Mouse (Mus musculus) neural tube, embryonic 15.5 days (tissue): ENCODE measurements around the gene Ush2a. TPM values are rescaled to one million over a fixed set of nuclear protein-coding genes. Genes with fewer than 3 reads are reported as not detected.

Experiments used
- ATAC-seq: fragments of 200-750 bp; cut with Nextera tagmentation; 2 replicates; pipeline ENCODE4 v1.8.0; 2017; ENCODE audit warnings: mild to moderate bottlenecking, moderate TSS enrichment, moderate library complexity; ENCODE audit not compliant: low FRiP score
- H3K27ac ChIP-seq: fragments of 300-500 bp; sonication (generic); replicated peaks from 2 replicates; pipeline ENCODE4 v1.5.1; 2015; ENCODE audit warnings: mild to moderate bottlenecking, inconsistent platforms
- H3K27me3 ChIP-seq: fragments of 300-500 bp; sonication (generic); replicated peaks from 2 replicates; pipeline ENCODE4 v1.6.1; 2015; ENCODE audit warnings: inconsistent platforms
- H3K36me3 ChIP-seq: fragments of 300-500 bp; sonication (generic); 2 replicates; pipeline ENCODE4 v1.6.1; 2015; ENCODE audit warnings: inconsistent platforms
- H3K4me1 ChIP-seq: fragments of 300-500 bp; sonication (generic); 2 replicates; pipeline ENCODE4 v1.6.1; 2015; ENCODE audit warnings: inconsistent platforms
- H3K4me2 ChIP-seq: fragments of 300-500 bp; sonication (generic); 2 replicates; pipeline ENCODE4 v1.6.1; 2015; ENCODE audit warnings: inconsistent platforms, mild to moderate bottlenecking, moderate library complexity
- H3K4me3 ChIP-seq: fragments of 300-500 bp; sonication (generic); replicated peaks from 2 replicates; pipeline ENCODE4 v1.5.1; 2015; ENCODE audit warnings: mild to moderate bottlenecking, inconsistent platforms
- H3K9ac ChIP-seq: fragments of 300-500 bp; sonication (generic); replicated peaks from 2 replicates; pipeline ENCODE4 v1.6.1; 2015; ENCODE audit warnings: mild to moderate bottlenecking, inconsistent platforms
- H3K9me3 ChIP-seq: fragments of 300-500 bp; sonication (generic); replicated peaks from 2 replicates; pipeline ENCODE4 v1.6.1; 2016; ENCODE audit warnings: inconsistent platforms
- WGBS: fragments of 180-500 bp; shearing (Covaris S2); methylation state at CpG from one replicate; pipeline ENCODE4 v1.1.7; 2015; ENCODE audit warnings: mixed read lengths; 5-methylcytosine and 5-hydroxymethylcytosine counted together
- polyA plus RNA-seq: library from polyadenylated mRNA; unstranded; fragments of >200 nt; fragmentation: Nextera tagmentation; extraction: Ambion mirVana; gene quantifications from 2 replicates; pipeline ENCODE4 v1.2.1, GENCODE M21; 2015

Gene Ush2a
- polyA plus RNA-seq: 0.03 and 0.17 TPM in 2 replicates

- H3K36me3 ChIP-seq: no peaks in the 10 kb centered on the region
- H3K4me3 ChIP-seq: no peak within 1 kb of the TSS
- WGBS: 39% methylated on average over 10 of the region's 10 CpGs
- H3K9ac ChIP-seq: no peak within 1 kb of the TSS
- no peak for ATAC-seq
- H3K4me1 ChIP-seq: peaks cover 7% of the 10 kb centered on the region; the same call in 1 of the 2 replicates
- no peaks in the 10 kb centered on the region for H3K27me3 ChIP-seq
- no peaks in the 10 kb centered on the region for H3K9me3 ChIP-seq
- H3K4me2 ChIP-seq: no peak within 1 kb of the TSS
- no peak within 1 kb of the TSS for H3K27ac ChIP-seq
Measured at GRCm38 (mm10) chr1:188261903-188262682, at the start of gene Ush2a. Gene Ush2a (plus strand): TSS chr1:188262023.

- H3K9ac ChIP-seq: no peak overlapping the region
- 67% methylated on average over 10 of the region's 10 CpGs for WGBS
- H3K4me3 ChIP-seq: no peak overlapping the region
- H3K27me3 ChIP-seq: no peaks in the 10 kb centered on the region; the same call in 1 of the 2 replicates
- H3K36me3 ChIP-seq: no peaks in the 10 kb centered on the region
- no peaks in the 10 kb centered on the region for H3K4me1 ChIP-seq
- ATAC-seq: no peak
- no peaks in the 10 kb centered on the region for H3K9me3 ChIP-seq
- H3K4me2 ChIP-seq: no peak overlapping the region
- H3K27ac ChIP-seq: no peak overlapping the region
Measured at GRCm38 (mm10) chr1:188214885-188215611, 46.8 kb upstream of the Ush2a start.

DNA sequence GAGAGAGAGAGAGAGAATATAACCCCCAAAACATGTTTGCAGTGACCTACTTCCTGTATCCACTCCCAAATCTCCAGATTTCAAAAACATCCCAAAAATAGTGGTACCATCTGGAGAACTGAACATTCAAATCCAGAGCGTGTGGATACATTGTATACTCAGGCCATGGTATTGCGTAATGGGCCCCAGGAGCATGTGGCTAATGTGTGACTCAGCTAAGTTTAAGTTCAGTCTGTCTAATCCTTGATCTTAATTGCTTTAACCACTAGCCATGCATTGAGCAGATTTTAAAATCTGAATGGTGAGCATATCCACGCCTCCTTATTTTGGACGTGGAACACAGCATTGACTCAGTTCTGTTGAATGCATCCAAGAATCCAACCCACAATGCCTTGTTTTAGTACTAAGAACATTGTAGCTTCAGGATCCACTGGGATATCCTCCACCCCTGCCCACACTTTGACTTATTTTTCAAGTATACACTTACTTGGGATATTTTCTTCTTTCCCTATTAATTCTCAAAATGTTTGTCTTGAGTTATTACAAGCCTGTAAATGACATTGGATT is 40.5 kb upstream of the Ush2a start:
- no peak overlapping the region for H3K9ac ChIP-seq
- no peak overlapping the region for H3K4me2 ChIP-seq
- no peak overlapping the region for H3K27ac ChIP-seq
- H3K4me3 ChIP-seq: no peak overlapping the region
- WGBS: 90% methylated on average over 4 of the region's 4 CpGs
- H3K27me3 ChIP-seq: no peaks in the 10 kb centered on the region
- no peaks in the 10 kb centered on the region for H3K9me3 ChIP-seq
- H3K36me3 ChIP-seq: no peaks in the 10 kb centered on the region
- ATAC-seq: no peak
- H3K4me1 ChIP-seq: no peaks in the 10 kb centered on the region

DNA sequence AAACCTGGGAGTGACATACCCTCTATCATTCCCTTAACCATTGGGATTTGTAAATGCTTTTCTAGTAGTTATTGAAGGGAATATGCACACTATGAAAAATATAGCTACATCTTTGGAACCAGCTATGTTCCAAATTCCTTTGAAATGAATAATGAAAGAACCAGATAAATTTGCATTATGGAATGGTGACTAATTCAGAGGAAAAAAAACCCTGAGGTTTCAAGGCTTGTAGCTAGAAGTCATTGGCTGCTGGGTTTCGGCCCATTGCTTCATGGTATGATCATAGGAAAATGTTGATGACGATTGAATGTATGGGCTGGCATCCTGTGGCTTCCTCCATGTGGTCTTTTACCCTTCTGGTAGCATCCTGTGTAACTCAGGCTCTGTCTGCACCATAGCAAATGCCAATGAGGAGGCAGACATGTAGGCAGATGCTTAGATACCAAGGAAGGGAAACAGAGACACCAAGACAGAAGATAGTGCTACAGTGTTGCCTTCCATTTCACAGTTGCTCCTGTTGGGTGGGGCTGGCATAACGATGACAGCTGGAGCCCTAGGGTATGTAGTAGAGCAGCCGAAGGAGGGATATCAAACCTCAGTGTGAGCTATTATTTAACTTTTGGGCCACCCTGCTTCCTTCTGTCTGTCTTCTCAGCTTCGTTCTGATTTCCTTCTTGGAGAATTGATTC is 28.6 kb upstream of the Ush2a start:
- 87% methylated on average over 5 of the region's 5 CpGs for WGBS
- Histone ChIP-seq H3K27ac (no peak overlapping the region), H3K9ac (no peak overlapping the region), H3K4me1 (no peaks in the 10 kb centered on the region), H3K9me3 (no peaks in the 10 kb centered on the region), H3K4me2 (no peak overlapping the region), H3K4me3 (no peak overlapping the region), H3K36me3 (no peaks in the 10 kb centered on the region), H3K27me3 (no peaks in the 10 kb centered on the region)
- no peak for ATAC-seq

DNA sequence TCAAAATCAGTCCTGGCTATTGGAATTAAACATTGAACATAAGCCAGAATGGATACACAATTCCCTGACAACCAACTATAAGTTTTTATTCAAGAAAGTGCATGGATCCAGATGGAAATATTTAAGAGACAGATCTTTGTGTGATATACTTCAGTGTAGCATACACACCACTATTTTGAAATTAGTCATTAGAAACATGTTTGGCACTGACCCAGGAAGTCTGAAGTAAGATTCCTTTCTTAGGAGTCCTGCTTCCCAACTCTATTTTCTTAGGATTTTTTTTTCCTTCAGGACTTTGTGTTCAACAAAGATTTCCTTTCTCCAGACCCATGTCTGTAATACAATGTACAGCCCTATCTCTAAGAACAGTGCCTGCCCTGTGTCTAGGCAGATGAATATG is 23.2 kb upstream of the Ush2a start:
- no peaks in the 10 kb centered on the region for H3K4me1 ChIP-seq
- ATAC-seq: no peak
- no peak overlapping the region for H3K27ac ChIP-seq
- H3K9ac ChIP-seq: no peak overlapping the region
- no peaks in the 10 kb centered on the region for H3K36me3 ChIP-seq
- H3K27me3 ChIP-seq: no peaks in the 10 kb centered on the region
- no peak overlapping the region for H3K4me2 ChIP-seq
- H3K4me3 ChIP-seq: no peak overlapping the region
- no peaks in the 10 kb centered on the region for H3K9me3 ChIP-seq

DNA sequence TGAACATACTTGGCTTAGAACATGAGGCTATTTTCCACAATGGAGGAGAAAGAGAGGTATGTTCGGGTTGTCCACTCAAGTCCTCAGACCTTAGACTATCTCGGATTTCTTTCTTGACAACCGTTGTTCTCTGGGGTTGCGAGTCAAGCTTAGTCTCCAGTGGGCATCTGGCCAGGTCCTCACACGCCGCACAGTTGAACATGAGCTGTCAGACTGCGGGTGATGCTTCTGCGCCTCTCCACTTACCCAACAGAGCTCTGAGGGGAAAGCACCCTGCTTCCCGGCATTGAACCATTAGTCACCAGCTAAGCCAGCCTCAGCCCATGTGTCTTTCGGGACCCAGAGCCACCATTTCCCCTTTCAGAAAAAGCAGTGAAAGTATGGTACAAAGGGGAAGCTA is 20.1 kb upstream of the Ush2a start:
- Histone ChIP-seq H3K4me3 (no peak overlapping the region), H3K36me3 (no peaks in the 10 kb centered on the region), H3K9me3 (no peaks in the 10 kb centered on the region), H3K4me1 (no peaks in the 10 kb centered on the region), H3K9ac (no peak overlapping the region), H3K27ac (no peak overlapping the region), H3K27me3 (no peaks in the 10 kb centered on the region), H3K4me2 (no peak overlapping the region)
- 88% methylated on average over 10 of the region's 10 CpGs for WGBS
- ATAC-seq: no peak

GRCm38 (mm10) chr1:188257500-188257899 is 4.3 kb upstream of the Ush2a start:
- Histone ChIP-seq H3K27me3 (no peaks in the 10 kb centered on the region), H3K9ac (no peak overlapping the region), H3K4me3 (no peak overlapping the region), H3K4me2 (no peak overlapping the region), H3K4me1 (peaks cover 7% of the 10 kb centered on the region; the same call in 1 of the 2 replicates), H3K36me3 (no peaks in the 10 kb centered on the region), H3K9me3 (no peaks in the 10 kb centered on the region), H3K27ac (no peak overlapping the region)
- 87% methylated on average over 7 of the region's 7 CpGs for WGBS
- ATAC-seq: no peak

DNA sequence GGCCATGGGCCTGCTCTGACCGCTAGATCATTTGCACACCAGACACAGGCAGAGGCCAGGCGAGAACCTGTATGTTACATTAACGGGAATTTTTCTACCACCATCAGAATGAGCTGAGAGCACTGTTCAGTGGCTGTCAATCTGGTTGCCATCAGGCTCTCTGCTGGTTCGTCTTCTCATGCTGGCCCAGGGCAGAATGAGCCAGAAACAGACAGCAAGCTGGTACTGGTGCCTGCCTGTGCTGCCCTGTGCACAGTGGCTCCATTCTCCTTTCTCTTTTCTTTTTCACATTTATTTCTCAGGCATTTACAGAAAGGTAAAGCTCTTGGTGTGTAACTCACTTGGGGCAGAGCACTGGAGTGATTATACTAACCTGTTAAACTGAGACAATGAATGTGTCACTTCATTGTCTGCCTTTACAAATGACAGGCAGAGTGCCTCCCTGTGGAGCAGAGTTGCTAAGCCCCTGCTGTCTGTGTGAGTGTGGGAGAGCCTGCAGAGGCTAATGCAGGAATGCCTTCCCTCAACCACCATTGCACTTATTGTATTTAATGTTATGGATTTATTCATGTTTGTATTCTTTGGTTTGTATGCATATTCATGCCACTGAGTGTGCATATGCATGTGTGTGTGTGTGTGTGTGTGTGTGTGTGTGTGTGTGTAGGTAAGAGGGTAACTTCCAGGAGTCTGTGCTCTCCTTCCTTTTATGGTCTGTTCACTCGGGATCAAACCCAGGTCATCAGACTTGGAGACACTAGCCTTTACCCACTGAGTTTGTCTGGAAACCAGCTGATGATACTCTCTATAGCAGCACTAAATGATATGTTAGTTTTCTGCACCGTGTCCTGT is 1.3 kb upstream of the Ush2a start:
- WGBS: 48% methylated on average over 6 of the region's 6 CpGs
- Histone ChIP-seq H3K27me3 (no peaks in the 10 kb centered on the region), H3K4me3 (no peak overlapping the region), H3K9ac (no peak overlapping the region), H3K4me2 (no peak overlapping the region), H3K36me3 (no peaks in the 10 kb centered on the region), H3K27ac (no peak overlapping the region), H3K9me3 (no peaks in the 10 kb centered on the region), H3K4me1 (peaks cover 7% of the 10 kb centered on the region; the same call in 1 of the 2 replicates)
- ATAC-seq: no peak

DNA sequence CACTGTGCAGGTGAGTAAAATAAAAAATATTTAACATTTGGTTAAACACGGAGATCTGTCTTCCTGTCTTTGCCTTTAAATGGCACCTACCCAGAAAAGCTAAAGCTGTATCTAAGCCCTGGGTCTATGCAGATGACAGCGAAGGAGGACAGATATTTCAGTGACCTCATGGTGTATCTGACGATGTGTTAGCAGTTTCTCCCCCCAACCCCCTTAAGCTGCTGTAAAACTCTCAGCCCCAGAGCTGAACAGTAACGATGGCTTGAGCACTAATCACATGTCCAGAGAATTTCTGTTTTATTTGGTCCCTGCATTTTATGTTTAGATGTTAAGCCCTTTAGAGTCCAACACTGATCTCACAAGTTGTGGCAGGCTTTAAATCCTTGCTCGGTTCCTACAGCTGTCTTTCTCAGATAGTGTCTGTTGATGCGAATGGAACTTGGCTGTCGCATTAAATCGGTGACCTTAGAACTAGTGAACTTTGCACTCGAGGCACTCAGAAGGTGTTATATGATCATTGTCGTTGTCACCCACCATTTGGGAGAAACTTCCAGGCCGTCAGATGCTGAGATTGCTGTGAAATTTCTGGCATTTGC is 5.4 kb downstream of the Ush2a start:
- 61% methylated on average over 11 of the region's 11 CpGs for WGBS
- no peaks in the 10 kb centered on the region for H3K4me1 ChIP-seq
- no peak overlapping the region for H3K27ac ChIP-seq
- H3K4me2 ChIP-seq: no peak overlapping the region
- no peaks in the 10 kb centered on the region for H3K27me3 ChIP-seq
- ATAC-seq: no peak
- no peak overlapping the region for H3K4me3 ChIP-seq
- no peaks in the 10 kb centered on the region for H3K36me3 ChIP-seq
- H3K9me3 ChIP-seq: no peaks in the 10 kb centered on the region
- no peak overlapping the region for H3K9ac ChIP-seq

GRCm38 (mm10) chr1:188269071-188269470 is 7.2 kb downstream of the Ush2a start:
- H3K27me3 ChIP-seq: no peaks in the 10 kb centered on the region
- no peak overlapping the region for H3K4me2 ChIP-seq
- no peak overlapping the region for H3K27ac ChIP-seq
- WGBS: 50% methylated on average over 6 of the region's 6 CpGs
- no peaks in the 10 kb centered on the region for H3K9me3 ChIP-seq
- H3K4me1 ChIP-seq: no peaks in the 10 kb centered on the region
- no peak overlapping the region for H3K9ac ChIP-seq
- no peak for ATAC-seq
- no peaks in the 10 kb centered on the region for H3K36me3 ChIP-seq
- H3K4me3 ChIP-seq: no peak overlapping the region

DNA sequence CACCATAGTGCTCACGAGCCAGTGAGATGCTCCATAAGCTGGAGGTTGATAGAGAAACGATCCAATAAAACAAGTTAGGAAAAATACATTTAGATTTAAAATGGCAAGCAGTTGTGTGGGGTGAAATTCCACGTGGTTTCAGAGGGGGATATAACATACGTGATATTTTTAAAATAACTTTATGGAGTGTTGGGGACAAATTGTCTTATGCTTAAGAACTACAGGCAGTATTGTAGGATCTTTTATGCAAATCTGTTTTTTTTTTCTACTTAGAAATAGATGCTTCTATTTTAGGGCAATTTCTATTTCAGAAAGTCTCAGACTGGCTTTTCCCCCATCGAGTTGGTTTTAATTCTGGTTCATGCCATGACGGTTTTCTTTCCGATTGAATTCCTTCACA is 51.5 kb downstream of the Ush2a start:
- Histone ChIP-seq H3K4me1 (no peaks in the 10 kb centered on the region), H3K36me3 (no peaks in the 10 kb centered on the region), H3K4me3 (no peak overlapping the region), H3K27me3 (no peaks in the 10 kb centered on the region), H3K27ac (no peak overlapping the region), H3K9me3 (no peaks in the 10 kb centered on the region), H3K4me2 (no peak overlapping the region), H3K9ac (no peak overlapping the region)
- WGBS: 93% methylated on average over 7 of the region's 7 CpGs
- ATAC-seq: no peak
